ENCODE assay signal across 8 mouse cellular contexts in genomic region chr12:52382832-52383580, GRCm38 (mm10).
DNase-seq lines count a peak whose midpoint lies in the region; ATAC-seq and TF ChIP-seq lines count a peak whose summit lies in the region.

No protein-coding gene starts in this region.

- 11% methylated on average over 7 of the region's 7 CpGs for WGBS in hindbrain, embryonic 10.5 days
- 16% methylated on average over 5 of the region's 7 CpGs for WGBS in hindbrain, embryonic 14.5 days
- 9% methylated on average over 7 of the region's 7 CpGs for WGBS in kidney, embryonic 16.5 days
- 10% methylated on average over 5 of the region's 7 CpGs for WGBS in midbrain, postnatal 0 days

- TF ChIP-seq CTCF in midbrain, postnatal 0 days (IDR thresholded peaks at IDR 0.05), result peak; percentile 26

- no peaks in the 10 kb centered on the region for H3K36me3 ChIP-seq in hindbrain, embryonic 10.5 days
- H3K36me3 ChIP-seq in hindbrain, embryonic 14.5 days (replicated peaks; ENCODE audit: control insufficient read depth, insufficient read depth), result no peaks in the 10 kb centered on the region
- H3K36me3 ChIP-seq in kidney, embryonic 16.5 days (ENCODE audit: insufficient read depth, low read length), result no peaks in the 10 kb centered on the region
- H3K36me3 ChIP-seq in midbrain, postnatal 0 days (ENCODE audit: insufficient read depth, low read length), result no peaks in the 10 kb centered on the region

- H3K27ac ChIP-seq in hindbrain, embryonic 10.5 days, result peak overlapping the region; percentile 78
- no peak overlapping the region for H3K27ac ChIP-seq in hindbrain, embryonic 14.5 days
- H3K27ac ChIP-seq in kidney, embryonic 16.5 days (ENCODE audit: low read length), result no peak overlapping the region
- no peak overlapping the region for H3K27ac ChIP-seq in midbrain, postnatal 0 days (ENCODE audit: low read depth, low read length)

- peaks cover 45% of the 10 kb centered on the region for H3K4me1 ChIP-seq in hindbrain, embryonic 10.5 days (replicated peaks)
- peaks cover 27% of the 10 kb centered on the region for H3K4me1 ChIP-seq in hindbrain, embryonic 14.5 days (replicated peaks; ENCODE audit: control insufficient read depth, insufficient read depth, low read length)
- peaks cover 24% of the 10 kb centered on the region for H3K4me1 ChIP-seq in kidney, embryonic 16.5 days (ENCODE audit: insufficient read depth, low read length)
- peaks cover 4% of the 10 kb centered on the region; the same call in 1 of the 2 replicates for H3K4me1 ChIP-seq in midbrain, postnatal 0 days (ENCODE audit: insufficient read depth, low read length)

- H3K4me2 ChIP-seq in hindbrain, embryonic 14.5 days (replicated peaks), result no peak overlapping the region
- H3K4me2 ChIP-seq in kidney, embryonic 16.5 days (replicated peaks; ENCODE audit: low read depth, low read length), result peak overlapping the region; percentile 11
- no peak overlapping the region for H3K4me2 ChIP-seq in midbrain, postnatal 0 days (ENCODE audit: low read depth, low read length, poor library complexity, severe bottlenecking)

- peak overlapping the region; percentile 23 for H3K4me3 ChIP-seq in hindbrain, embryonic 10.5 days
- H3K4me3 ChIP-seq in hindbrain, embryonic 14.5 days (replicated peaks; ENCODE audit: low read length), result no peak overlapping the region
- H3K4me3 ChIP-seq in kidney, embryonic 16.5 days (ENCODE audit: low read length), result no peak overlapping the region
- H3K4me3 ChIP-seq in midbrain, postnatal 0 days (ENCODE audit: low read depth, low read length), result no peak overlapping the region

- DNase-seq in hindbrain, embryonic 10.5 days (ENCODE audit: low spot score), result no peak
- DNase-seq in hindbrain, embryonic 14.5 days (ENCODE audit: low spot score), result no peak
- peak; percentile 76 for DNase-seq in embryo, embryonic 10.5 days (ENCODE audit: low spot score)
- no peak for DNase-seq in midbrain, postnatal 0 days (ENCODE audit: low spot score)
- DNase-seq in urinary bladder, postnatal 25 days (ENCODE audit: low spot score), result no peak
- DNase-seq in cerebellum, adult 18-20 months, result no peak
- DNase-seq in gastrocnemius, postnatal 25 days, result no peak

- ATAC-seq in hindbrain, embryonic 14.5 days (ENCODE audit: low FRiP score), result no peak
- peak; percentile 53 for ATAC-seq in kidney, embryonic 16.5 days (ENCODE audit: low FRiP score, low TSS enrichment)
- no peak for ATAC-seq in midbrain, postnatal 0 days (ENCODE audit: low FRiP score)

- H3K9me3 ChIP-seq in hindbrain, embryonic 10.5 days, result no peaks in the 10 kb centered on the region
- H3K9me3 ChIP-seq in hindbrain, embryonic 14.5 days (ENCODE audit: control insufficient read depth, low read length), result no peaks in the 10 kb centered on the region
- no peaks in the 10 kb centered on the region for H3K9me3 ChIP-seq in kidney, embryonic 16.5 days (ENCODE audit: low read length)
- H3K9me3 ChIP-seq in midbrain, postnatal 0 days (ENCODE audit: low read length), result no peaks in the 10 kb centered on the region

- no peaks in the 10 kb centered on the region for H3K27me3 ChIP-seq in hindbrain, embryonic 10.5 days (ENCODE audit: insufficient read depth, poor library complexity, severe bottlenecking)
- H3K27me3 ChIP-seq in hindbrain, embryonic 14.5 days (ENCODE audit: control insufficient read depth, insufficient read depth, low read length), result no peaks in the 10 kb centered on the region
- H3K27me3 ChIP-seq in kidney, embryonic 16.5 days (ENCODE audit: insufficient read depth, low read length), result no peaks in the 10 kb centered on the region
- no peaks in the 10 kb centered on the region for H3K27me3 ChIP-seq in midbrain, postnatal 0 days (ENCODE audit: insufficient read depth, low read length)

- no peak overlapping the region for H3K9ac ChIP-seq in hindbrain, embryonic 14.5 days
- H3K9ac ChIP-seq in kidney, embryonic 16.5 days (replicated peaks; ENCODE audit: low read length), result no peak overlapping the region
- H3K9ac ChIP-seq in midbrain, postnatal 0 days (replicated peaks; ENCODE audit: low read length, poor library complexity, severe bottlenecking), result no peak overlapping the region
